Mouse (Mus musculus) spleen, adult 2 months (tissue): ENCODE measurements around the gene Olfr1417. TPM values are rescaled to one million over a fixed set of nuclear protein-coding genes. Genes with fewer than 3 reads are reported as not detected.

Experiments used
- DNase-seq, 2 experiments: peaks; one replicate each; pipeline versions ENCODE4 v3.0.0 to v3.0.0-alpha.2; 2012 to 2021; ENCODE audit warnings: low spot score in 2 of 2, low read depth in 1 of 2
- H3K27ac ChIP-seq: fragments of 200-500 bp; 2 replicates; pipeline ENCODE4 v1.5.1; 2012; ENCODE audit warnings: low read length, inconsistent platforms; ENCODE audit not compliant: insufficient read depth
- H3K27me3 ChIP-seq: fragments of 200-500 bp; 2 replicates; pipeline ENCODE4 v1.6.1; 2012; ENCODE audit warnings: mild to moderate bottlenecking, moderate library complexity, low read length, inconsistent platforms; ENCODE audit not compliant: control insufficient read depth, insufficient read depth
- H3K36me3 ChIP-seq: fragments of 200-500 bp; 2 replicates; pipeline ENCODE4 v1.6.1; 2012; ENCODE audit warnings: mild to moderate bottlenecking, low read length, inconsistent platforms; ENCODE audit not compliant: control insufficient read depth, insufficient read depth
- H3K4me1 ChIP-seq: fragments of 200-500 bp; 2 replicates; pipeline ENCODE4 v1.6.1; 2011; ENCODE audit warnings: inconsistent platforms; ENCODE audit not compliant: control insufficient read depth, insufficient read depth, insufficient read length
- H3K4me3 ChIP-seq: fragments of 200-500 bp; 2 replicates; pipeline ENCODE4 v1.5.1; 2011; ENCODE audit warnings: mild to moderate bottlenecking, inconsistent platforms; ENCODE audit not compliant: insufficient read depth, insufficient read length; ENCODE audit errors: extremely low read depth
- CTCF ChIP-seq: fragments of 200-500 bp; IDR thresholded peaks from 2 replicates; pipeline ENCODE4 v1.5.1; 2011; ENCODE audit warnings: mild to moderate bottlenecking, inconsistent platforms; ENCODE audit not compliant: insufficient read depth, insufficient read length, insufficient replicate concordance; ENCODE audit errors: extremely low read depth
- POLR2A ChIP-seq: fragments of 200-500 bp; IDR thresholded peaks from 2 replicates; pipeline ENCODE4 v1.6.1; 2011; ENCODE audit warnings: low read depth, low read length, inconsistent platforms
- WGBS: fragments of 180-500 bp; shearing (Covaris S2); methylation state at CpG from one replicate; pipeline ENCODE4 v1.1.7; 2018; 5-methylcytosine and 5-hydroxymethylcytosine counted together
- polyA plus RNA-seq: library from polyadenylated mRNA; depleted of rRNA; stranded (reverse); fragments of >200 nt; gene quantifications from 2 replicates; pipeline ENCODE4 v1.2.3, GENCODE M21; 2012

Gene Olfr1417
- polyA plus RNA-seq, 1 experiment: not detected

- H3K36me3 ChIP-seq: no peaks in the 10 kb centered on the region
- H3K27ac ChIP-seq: no peak overlapping the region
- TF ChIP-seq POLR2A: no peak
- TF ChIP-seq CTCF: no peak
- no peaks in the 10 kb centered on the region for H3K27me3 ChIP-seq
- DNase-seq: no peak
- WGBS: 66% methylated on average over 8 of the region's 8 CpGs
- H3K4me1 ChIP-seq: no peaks in the 10 kb centered on the region; the same call in 1 of the 2 replicates
- H3K4me3 ChIP-seq: no peak overlapping the region
These were observed 38.3 kb downstream of the Olfr1417 start for GRCm38 (mm10) chr19:11800531-11801315.

- no peak overlapping the region for H3K27ac ChIP-seq
- 79% methylated on average over 6 of the region's 6 CpGs for WGBS
- DNase-seq: no peak
- no peak overlapping the region for H3K4me3 ChIP-seq
- TF ChIP-seq POLR2A (no peak), CTCF (no peak)
- no peaks in the 10 kb centered on the region for H3K4me1 ChIP-seq
- no peaks in the 10 kb centered on the region for H3K36me3 ChIP-seq
- no peaks in the 10 kb centered on the region for H3K27me3 ChIP-seq
These were observed 44.6 kb downstream of the Olfr1417 start for GRCm38 (mm10) chr19:11794447-11794846.

GRCm38 (mm10) chr19:11793741-11794359, 45.2 kb downstream of the Olfr1417 start:
- Histone ChIP-seq H3K36me3 (no peaks in the 10 kb centered on the region), H3K27ac (no peak overlapping the region), H3K27me3 (no peaks in the 10 kb centered on the region), H3K4me3 (no peak overlapping the region), H3K4me1 (no peaks in the 10 kb centered on the region)
- TF ChIP-seq CTCF (no peak), POLR2A (no peak)
- 85% methylated on average over 2 of the region's 2 CpGs for WGBS
- DNase-seq: no peak

GRCm38 (mm10) chr19:11791825-11792224, 47.2 kb downstream of the Olfr1417 start:
- DNase-seq: no peak
- H3K36me3 ChIP-seq: no peaks in the 10 kb centered on the region
- no peak overlapping the region for H3K4me3 ChIP-seq
- WGBS: 53% methylated on average over 5 of the region's 5 CpGs
- H3K4me1 ChIP-seq: no peaks in the 10 kb centered on the region
- H3K27me3 ChIP-seq: no peaks in the 10 kb centered on the region
- no peak overlapping the region for H3K27ac ChIP-seq
- no peak for TF ChIP-seq POLR2A

- WGBS: 88% methylated on average over 6 of the region's 6 CpGs
- Histone ChIP-seq H3K4me3 (no peak overlapping the region), H3K4me1 (no peaks in the 10 kb centered on the region), H3K27me3 (no peaks in the 10 kb centered on the region), H3K27ac (no peak overlapping the region), H3K36me3 (no peaks in the 10 kb centered on the region)
- TF ChIP-seq POLR2A: no peak
- no peak for TF ChIP-seq CTCF
- no peak for DNase-seq
These were observed 50.1 kb downstream of the Olfr1417 start for GRCm38 (mm10) chr19:11788876-11789275.

- Histone ChIP-seq H3K27ac (no peak overlapping the region), H3K27me3 (no peaks in the 10 kb centered on the region), H3K4me1 (no peaks in the 10 kb centered on the region), H3K36me3 (no peaks in the 10 kb centered on the region), H3K4me3 (no peak overlapping the region)
- TF ChIP-seq POLR2A: no peak
- DNase-seq: no peak
- 82% methylated on average over 6 of the region's 6 CpGs for WGBS
These were observed 51.2 kb downstream of the Olfr1417 start for GRCm38 (mm10) chr19:11787826-11788225.
